Mouse (Mus musculus): ENCODE results near the gene Tenm3.

Gene Tenm3

GRCm38 (mm10) chr8:48742741-48743140 lies 101.0 kb downstream of the Tenm3 start:
- 97% methylated on average over 6 of the region's 6 CpGs for WGBS

GRCm38 (mm10) chr8:48740951-48741350 lies 102.8 kb downstream of the Tenm3 start:
- WGBS = 46% methylated on average over 11 of the region's 11 CpGs

GRCm38 (mm10) chr8:48740147-48740881 lies 103.4 kb downstream of the Tenm3 start:
- WGBS = 25% methylated on average over 23 of the region's 23 CpGs

GRCm38 (mm10) chr8:48733731-48734130 lies 110.0 kb downstream of the Tenm3 start:
- 84% methylated on average over 10 of the region's 10 CpGs for WGBS

GRCm38 (mm10) chr8:48733057-48733456 lies 110.7 kb downstream of the Tenm3 start:
- 89% methylated on average over 4 of the region's 4 CpGs for WGBS

- WGBS = 86% methylated on average over 6 of the region's 6 CpGs
Measured at GRCm38 (mm10) chr8:48730701-48731100, 113.0 kb downstream of the Tenm3 start.

GRCm38 (mm10) chr8:48728833-48729690 lies 114.7 kb downstream of the Tenm3 start:
- 94% methylated on average over 21 of the region's 21 CpGs for WGBS

- 98% methylated on average over 6 of the region's 6 CpGs for WGBS
Measured at GRCm38 (mm10) chr8:48728006-48728405, 115.7 kb downstream of the Tenm3 start.

GRCm38 (mm10) chr8:48722744-48723143 lies 121.0 kb downstream of the Tenm3 start:
- 69% methylated on average over 14 of the region's 14 CpGs for WGBS

GRCm38 (mm10) chr8:48722318-48722717 lies 121.4 kb downstream of the Tenm3 start:
- 90% methylated on average over 7 of the region's 7 CpGs for WGBS

GRCm38 (mm10) chr8:48721376-48721775 lies 122.4 kb downstream of the Tenm3 start:
- WGBS = 63% methylated on average over 12 of the region's 12 CpGs

- 85% methylated on average over 9 of the region's 9 CpGs for WGBS
Measured at GRCm38 (mm10) chr8:48715616-48716015, 128.1 kb downstream of the Tenm3 start.

GRCm38 (mm10) chr8:48706666-48707065 lies 137.1 kb downstream of the Tenm3 start:
- WGBS = 92% methylated on average over 6 of the region's 6 CpGs

GRCm38 (mm10) chr8:48704885-48705515 lies 138.8 kb downstream of the Tenm3 start:
- WGBS = 81% methylated on average over 10 of the region's 10 CpGs

- 78% methylated on average over 6 of the region's 6 CpGs for WGBS
Measured at GRCm38 (mm10) chr8:48704485-48704884, 139.3 kb downstream of the Tenm3 start.

- WGBS = 65% methylated on average over 10 of the region's 10 CpGs
Measured at GRCm38 (mm10) chr8:48690665-48691395, 152.9 kb downstream of the Tenm3 start.

- WGBS = 67% methylated on average over 4 of the region's 4 CpGs
Measured at GRCm38 (mm10) chr8:48688706-48689105, 155.0 kb downstream of the Tenm3 start.

- WGBS = 59% methylated on average over 9 of the region's 9 CpGs
Measured at GRCm38 (mm10) chr8:48688188-48688587, 155.6 kb downstream of the Tenm3 start.

GRCm38 (mm10) chr8:48673476-48673875 lies 170.3 kb downstream of the Tenm3 start:
- WGBS = 56% methylated on average over 2 of the region's 2 CpGs

- 68% methylated on average over 11 of the region's 11 CpGs for WGBS
Measured at GRCm38 (mm10) chr8:48672471-48672870, 171.3 kb downstream of the Tenm3 start.

GRCm38 (mm10) chr8:48671318-48671717 lies 172.4 kb downstream of the Tenm3 start:
- 71% methylated on average over 4 of the region's 4 CpGs for WGBS

- 44% methylated on average over 3 of the region's 3 CpGs for WGBS
Measured at GRCm38 (mm10) chr8:48670895-48671294, 172.9 kb downstream of the Tenm3 start.
